Mouse (Mus musculus) lung, adult 18-20 months (tissue): Measurements from ENCODE around the gene D17H6S53E.
"Not testable (repeated sequence)": the region's sequence is repeated elsewhere in the genome, so short reads cannot be mapped to it uniquely, and the experiment has no call there.

Source experiments
- DNase-seq, 2 experiments: peaks; one replicate each; pipeline ENCODE4 v3.0.0; 2022; ENCODE audit warnings: mixed read lengths in 2 of 2

D17H6S53E gene

GRCm38 (mm10) chr17:35102299-35102698, 23.9 kb upstream of the D17H6S53E start:
- no peak for DNase-seq

- DNase-seq = no peak
Observed at GRCm38 (mm10) chr17:35103221-35103690, 22.9 kb upstream of the D17H6S53E start.

- no peak for DNase-seq
Observed at GRCm38 (mm10) chr17:35104079-35104478, 22.1 kb upstream of the D17H6S53E start.

GRCm38 (mm10) chr17:35104754-35105153, 21.4 kb upstream of the D17H6S53E start:
- no peak for DNase-seq

GRCm38 (mm10) chr17:35105740-35106389, 20.3 kb upstream of the D17H6S53E start:
- DNase-seq = peak; percentile 27 to 41

- no peak for DNase-seq
Observed at GRCm38 (mm10) chr17:35106522-35106921, 19.7 kb upstream of the D17H6S53E start.

GRCm38 (mm10) chr17:35108097-35108496, 18.1 kb upstream of the D17H6S53E start, which contains the start of gene Ly6g5c:
Gene Ly6g5c, plus strand, starts transcription at chr17:35108279.
- DNase-seq = no peak

- DNase-seq = no peak
Observed at GRCm38 (mm10) chr17:35111774-35112173, 14.4 kb upstream of the D17H6S53E start.

GRCm38 (mm10) chr17:35115046-35116019, 10.8 kb upstream of the D17H6S53E start, which contains the start of gene Ly6g5b:
Gene Ly6g5b, minus strand, starts transcription at chr17:35115428.
- DNase-seq = no peak

- no peak for DNase-seq
Observed at GRCm38 (mm10) chr17:35120745-35121142, 5.4 kb upstream of the D17H6S53E start.

GRCm38 (mm10) chr17:35121143-35121799, 4.9 kb upstream of the D17H6S53E start, which contains the start of gene Gpank1:
Gene Gpank1, plus strand, starts transcription at chr17:35121455.
- DNase-seq = peak; percentile 98 to 99

- DNase-seq = peak; percentile 19 to 23
Observed at GRCm38 (mm10) chr17:35121871-35122303, 4.3 kb upstream of the D17H6S53E start, which contains the start of gene Csnk2b. Gene Csnk2b, minus strand, starts transcription at chr17:35122053.

- DNase-seq = not testable (repeated sequence)
Observed at GRCm38 (mm10) chr17:35123287-35123686, 2.9 kb upstream of the D17H6S53E start.

- not testable (repeated sequence) for DNase-seq
Observed at GRCm38 (mm10) chr17:35124261-35124896, 1.8 kb upstream of the D17H6S53E start.

GRCm38 (mm10) chr17:35125081-35125480, 1.1 kb upstream of the D17H6S53E start:
- DNase-seq = no peak

GRCm38 (mm10) chr17:35125578-35125977, 595 bp upstream of the D17H6S53E start:
- DNase-seq = peak in 1 of 2 experiments; percentile 42

- no peak for DNase-seq
Observed at GRCm38 (mm10) chr17:35127017-35127416, 844 bp downstream of the D17H6S53E start.

- no peak for DNase-seq
Observed at GRCm38 (mm10) chr17:35128996-35129395, 2.8 kb downstream of the D17H6S53E start.

- DNase-seq = no peak
Observed at GRCm38 (mm10) chr17:35131038-35131437, 4.9 kb downstream of the D17H6S53E start.

GRCm38 (mm10) chr17:35131500-35132173, 5.5 kb downstream of the D17H6S53E start, which contains the start of gene Apom:
Gene Apom, minus strand, starts transcription at chr17:35132050.
- no peak for DNase-seq

- no peak for DNase-seq
Observed at GRCm38 (mm10) chr17:35132174-35132560, 6.0 kb downstream of the D17H6S53E start.
